8 mouse cellular contexts compared by ENCODE assay signal in the genomic region with DNA sequence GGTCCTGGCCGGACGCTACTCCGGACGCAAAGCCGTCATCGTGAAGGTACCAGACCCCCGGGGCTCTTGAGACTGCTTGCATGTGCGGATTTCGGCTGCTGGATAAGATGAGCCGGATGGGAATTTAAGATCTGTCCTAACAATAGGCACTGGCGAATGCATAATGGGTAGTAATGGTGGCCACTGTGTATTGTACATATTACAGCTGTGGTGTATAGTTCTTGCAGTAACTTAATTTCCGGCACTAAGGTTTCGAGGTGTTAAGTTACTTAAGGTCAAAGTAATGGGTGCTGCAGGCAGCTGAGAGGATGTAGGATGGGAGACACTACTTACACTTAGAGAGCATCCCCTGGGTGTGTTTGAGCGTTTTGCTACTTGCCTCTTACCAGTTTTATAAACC. TPM values are rescaled to one million over a fixed set of nuclear protein-coding genes. Genes with fewer than 3 reads are reported as not detected.
DNase-seq lines count a peak whose midpoint lies in the region; ATAC-seq and TF ChIP-seq lines count a peak whose summit lies in the region.

No protein-coding gene starts in this region.

- H3K9ac ChIP-seq in MEL (ENCODE audit: control insufficient read depth, low read depth, low read length, poor library complexity, severe bottlenecking): peak overlapping the region; percentile 91
- H3K9ac ChIP-seq in hindbrain, embryonic 12.5 days: peak overlapping the region; percentile 92
- H3K9ac ChIP-seq in midbrain, embryonic 13.5 days (replicated peaks): peak overlapping the region; percentile 96

- no peak for TF ChIP-seq RAD21 in MEL (IDR thresholded peaks at IDR 0.05; ENCODE audit: low read depth, low read length)

- DNase-seq in kidney, adult 2 months: no peak
- DNase-seq in kidney, adult 9 months: no peak
- peak; percentile 64 for DNase-seq in MEL (ENCODE audit: low read depth, low spot score)
- DNase-seq in right cerebral cortex, postnatal 36 days (ENCODE audit: low spot score in 2 of 2): no peak
- DNase-seq in retina, embryonic 14.5 days (ENCODE audit: low spot score): no peak
- no peak for DNase-seq in adrenal gland, postnatal 25 days

- H3K36me3 ChIP-seq in kidney, adult 2 months (ENCODE audit: control insufficient read depth, insufficient read depth, low read length): peaks cover 3% of the 10 kb centered on the region
- peaks cover 19 to 20% of the 10 kb centered on the region in 2 experiments for H3K36me3 ChIP-seq in MEL (ENCODE audit: control insufficient read depth in 1 of 2, insufficient read depth in 2 of 2, low read length in 2 of 2)
- peaks cover 25% of the 10 kb centered on the region for H3K36me3 ChIP-seq in hindbrain, embryonic 12.5 days
- H3K36me3 ChIP-seq in midbrain, embryonic 13.5 days: peaks cover 30% of the 10 kb centered on the region

- WGBS in kidney, adult 2 months: under 1% methylated on average over 14 of the region's 14 CpGs
- 2% methylated on average over 14 of the region's 14 CpGs for WGBS in hindbrain, embryonic 12.5 days
- under 1% methylated on average over 14 of the region's 14 CpGs for WGBS in midbrain, embryonic 13.5 days

- no peak for TF ChIP-seq CTCF in kidney, adult 2 months (conservative IDR thresholded peaks at IDR 0.05; ENCODE audit: insufficient read depth, insufficient read length, low read depth, low read length)
- TF ChIP-seq CTCF in MEL (IDR thresholded peaks at IDR 0.05 in 2 of 3, conservative IDR thresholded peaks at IDR 0.05 in 1 of 3; ENCODE audit: control insufficient read depth in 1 of 3, insufficient read depth in 1 of 3, low read depth in 2 of 3, low read length in 3 of 3, poor library complexity in 1 of 3, severe bottlenecking in 1 of 3): no peak

- peaks cover 29% of the 10 kb centered on the region for H3K79me2 ChIP-seq in MEL (ENCODE audit: control insufficient read depth, insufficient read depth, low read length, poor library complexity)

- no peak for TF ChIP-seq EP300 in MEL (IDR thresholded peaks at IDR 0.05; ENCODE audit: low read depth in 1 of 2, low read length in 2 of 2)

- no peaks in the 10 kb centered on the region for H3K27me3 ChIP-seq in kidney, adult 2 months (replicated peaks; ENCODE audit: control insufficient read depth, insufficient read depth, low read length)
- H3K27me3 ChIP-seq in MEL (ENCODE audit: control insufficient read depth in 1 of 2, insufficient read depth in 2 of 2, low read length in 2 of 2): no peaks in the 10 kb centered on the region
- no peaks in the 10 kb centered on the region for H3K27me3 ChIP-seq in hindbrain, embryonic 12.5 days
- no peaks in the 10 kb centered on the region for H3K27me3 ChIP-seq in midbrain, embryonic 13.5 days

- H3K4me2 ChIP-seq in hindbrain, embryonic 12.5 days (replicated peaks): peak overlapping the region; percentile 97
- H3K4me2 ChIP-seq in midbrain, embryonic 13.5 days (replicated peaks): peak overlapping the region; percentile 92

- TF ChIP-seq POLR2A in kidney, adult 2 months (IDR thresholded peaks at IDR 0.05; ENCODE audit: low read depth, low read length): no peak
- TF ChIP-seq POLR2A in MEL (IDR thresholded peaks at IDR 0.05; ENCODE audit: control insufficient read depth in 1 of 2, insufficient read depth in 1 of 2, low read depth in 1 of 2, low read length in 2 of 2, poor library complexity in 1 of 2): 0 out of 4 replicates have a peak, but pooled peaks of 1 of the 2 experiments have one; percentile 2

- H3K4me3 ChIP-seq in kidney, adult 2 months (ENCODE audit: insufficient read depth, low read depth, low read length): peak overlapping the region; percentile 81
- H3K4me3 ChIP-seq in MEL (ENCODE audit: control insufficient read depth in 1 of 2, insufficient read depth in 1 of 2, low read depth in 2 of 2, low read length in 2 of 2): peak overlapping the region; percentile 89 to 93
- peak overlapping the region; percentile 77 for H3K4me3 ChIP-seq in hindbrain, embryonic 12.5 days
- peak overlapping the region; percentile 85 for H3K4me3 ChIP-seq in midbrain, embryonic 13.5 days (replicated peaks)

- H3K27ac ChIP-seq in kidney, adult 2 months (ENCODE audit: insufficient read depth, low read depth, low read length): peak overlapping the region; percentile 55; the same call in 1 of the 2 replicates
- peak overlapping the region; percentile 81 for H3K27ac ChIP-seq in MEL (ENCODE audit: control insufficient read depth, low read depth, low read length)
- peak overlapping the region; percentile 93 for H3K27ac ChIP-seq in hindbrain, embryonic 12.5 days
- H3K27ac ChIP-seq in midbrain, embryonic 13.5 days: peak overlapping the region; percentile 94

- H3K9me3 ChIP-seq in MEL (replicated peaks; ENCODE audit: insufficient read depth, low read length): no peaks in the 10 kb centered on the region
- no peaks in the 10 kb centered on the region for H3K9me3 ChIP-seq in hindbrain, embryonic 12.5 days (replicated peaks)
- no peaks in the 10 kb centered on the region for H3K9me3 ChIP-seq in midbrain, embryonic 13.5 days

- 0 out of 2 replicates have a peak, but pooled peaks have one; percentile 14 for ATAC-seq in hindbrain, embryonic 12.5 days (ENCODE audit: low FRiP score)
- ATAC-seq in midbrain, embryonic 13.5 days: no peak

- H3K4me1 ChIP-seq in kidney, adult 2 months (ENCODE audit: control insufficient read depth, insufficient read depth, low read length): no peaks in the 10 kb centered on the region; the same call in 1 of the 2 replicates
- H3K4me1 ChIP-seq in MEL (ENCODE audit: control insufficient read depth in 1 of 2, insufficient read depth in 2 of 2, low read length in 2 of 2): peaks cover 4 to 16% of the 10 kb centered on the region in 2 experiments; a peak in 3 of 4 replicates
- H3K4me1 ChIP-seq in hindbrain, embryonic 12.5 days: peaks cover 11% of the 10 kb centered on the region
- peaks cover 23% of the 10 kb centered on the region for H3K4me1 ChIP-seq in midbrain, embryonic 13.5 days (replicated peaks)

TF ChIP-seq in MEL, 35 proteins besides CTCF, POLR2A, EP300 and RAD21:
- TF ChIP-seq USF1 (IDR thresholded peaks at IDR 0.05; ENCODE audit: low read depth, low read length) (no peak), MYC (IDR thresholded peaks at IDR 0.05; ENCODE audit: low read depth, low read length) (no peak), JUND (IDR thresholded peaks at IDR 0.05; ENCODE audit: low read depth, low read length) (no peak), KAT2A (conservative IDR thresholded peaks at IDR 0.05; ENCODE audit: low read depth, low read length) (no peak), POLR2AphosphoS2 (IDR thresholded peaks at IDR 0.05; ENCODE audit: low read length) (no peak), E2F4 (IDR thresholded peaks at IDR 0.05; ENCODE audit: borderline replicate concordance, low read depth, low read length) (no peak), USF2 (IDR thresholded peaks at IDR 0.05; ENCODE audit: borderline replicate concordance in 1 of 2, insufficient read depth in 1 of 2, low read depth in 1 of 2, low read length in 2 of 2) (no peak)

RNA-seq across cellular contexts. Expression of a gene that starts 0.7 kb away (rescaled TPM):
- 408 and 409 TPM in 2 replicates for polyA plus RNA-seq in kidney, adult 2 months (2012; rRNA removed)
- total RNA-seq in MEL (2012; rRNA removed): 2,405 and 2,621 TPM in 2 replicates
- polyA plus RNA-seq in MEL (2012; ENCODE audit: insufficient read depth in 1 of 2, insufficient read length in 2 of 2, low read depth in 1 of 2, low replicate concordance in 2 of 2, missing spikeins in 1 of 2): 100 to 1,000 TPM in 1 of 2 experiments, not detected in 1; 595 TPM
- 320 and 344 TPM in 2 replicates for polyA plus RNA-seq in hindbrain, embryonic 12.5 days (2016; fragmentation: Nextera tagmentation; extraction: Ambion mirVana)
- polyA plus RNA-seq in midbrain, embryonic 13.5 days (2015; fragmentation: Nextera tagmentation; extraction: Ambion mirVana): 303 and 310 TPM in 2 replicates
- total RNA-seq in adrenal gland, postnatal 25 days (2021): 74.2 and 91.6 TPM in 2 replicates

RNA-seq across cellular contexts. Expression of a gene that starts 5.4 kb away (rescaled TPM):
- 25.6 and 29.6 TPM in 2 replicates for polyA plus RNA-seq in kidney, adult 2 months (2012; rRNA removed)
- total RNA-seq in MEL (2012; rRNA removed): 37.5 and 64.4 TPM in 2 replicates
- polyA plus RNA-seq in MEL (2012; ENCODE audit: insufficient read depth in 1 of 2, insufficient read length in 2 of 2, low read depth in 1 of 2, low replicate concordance in 2 of 2, missing spikeins in 1 of 2): 100 to 1,000 TPM in 1 of 2 experiments, 10 to 100 TPM in 1; 35.5 to 146 TPM
- 4.2 and 5.7 TPM in 2 replicates for polyA plus RNA-seq in hindbrain, embryonic 12.5 days (2016; fragmentation: Nextera tagmentation; extraction: Ambion mirVana)
- 2.2 and 2.3 TPM in 2 replicates for polyA plus RNA-seq in midbrain, embryonic 13.5 days (2015; fragmentation: Nextera tagmentation; extraction: Ambion mirVana)
- 33.5 and 39.5 TPM in 2 replicates for total RNA-seq in adrenal gland, postnatal 25 days (2021)

RNA-seq across cellular contexts. Expression of a gene that starts 17.6 kb away (rescaled TPM):
- polyA plus RNA-seq in kidney, adult 2 months (2012; rRNA removed): 4.6 and 6.0 TPM in 2 replicates
- 1.4 and 1.6 TPM in 2 replicates for total RNA-seq in MEL (2012; rRNA removed)
- 1 to 10 TPM in 1 of 2 experiments, not detected in 1; 2.3 TPM for polyA plus RNA-seq in MEL (2012; ENCODE audit: insufficient read depth in 1 of 2, insufficient read length in 2 of 2, low read depth in 1 of 2, low replicate concordance in 2 of 2, missing spikeins in 1 of 2)
- 3.0 and 5.9 TPM in 2 replicates for polyA plus RNA-seq in hindbrain, embryonic 12.5 days (2016; fragmentation: Nextera tagmentation; extraction: Ambion mirVana)
- 2.0 and 2.6 TPM in 2 replicates for polyA plus RNA-seq in midbrain, embryonic 13.5 days (2015; fragmentation: Nextera tagmentation; extraction: Ambion mirVana)
- total RNA-seq in adrenal gland, postnatal 25 days (2021): 3.2 and 3.9 TPM in 2 replicates

RNA-seq across cellular contexts. Expression of a gene that starts 17.9 kb away (rescaled TPM):
- 24.7 and 27.6 TPM in 2 replicates for polyA plus RNA-seq in kidney, adult 2 months (2012; rRNA removed)
- total RNA-seq in MEL (2012; rRNA removed): 8.5 and 9.2 TPM in 2 replicates
- 10 to 100 TPM in 1 of 2 experiments, not detected in 1; 13.1 TPM for polyA plus RNA-seq in MEL (2012; ENCODE audit: insufficient read depth in 1 of 2, insufficient read length in 2 of 2, low read depth in 1 of 2, low replicate concordance in 2 of 2, missing spikeins in 1 of 2)
- polyA plus RNA-seq in hindbrain, embryonic 12.5 days (2016; fragmentation: Nextera tagmentation; extraction: Ambion mirVana): 27.6 and 29.4 TPM in 2 replicates
- 26.2 and 26.4 TPM in 2 replicates for polyA plus RNA-seq in midbrain, embryonic 13.5 days (2015; fragmentation: Nextera tagmentation; extraction: Ambion mirVana)
- 26.3 and 26.4 TPM in 2 replicates for total RNA-seq in adrenal gland, postnatal 25 days (2021)

RNA-seq across cellular contexts. Expression of a gene that starts 18.2 kb away (rescaled TPM):
- polyA plus RNA-seq in kidney, adult 2 months (2012; rRNA removed): 0.92 and 1.6 TPM in 2 replicates
- total RNA-seq in MEL (2012; rRNA removed): 6.8 and 7.4 TPM in 2 replicates
- polyA plus RNA-seq in MEL (2012; ENCODE audit: insufficient read depth in 1 of 2, insufficient read length in 2 of 2, low read depth in 1 of 2, low replicate concordance in 2 of 2, missing spikeins in 1 of 2): 1 to 10 TPM in 1 of 2 experiments, not detected in 1; 4.2 TPM
- 7.4 and 8.1 TPM in 2 replicates for polyA plus RNA-seq in hindbrain, embryonic 12.5 days (2016; fragmentation: Nextera tagmentation; extraction: Ambion mirVana)
- polyA plus RNA-seq in midbrain, embryonic 13.5 days (2015; fragmentation: Nextera tagmentation; extraction: Ambion mirVana): 6.6 and 8.5 TPM in 2 replicates
- total RNA-seq in adrenal gland, postnatal 25 days (2021): 3.7 and 4.2 TPM in 2 replicates
